Mouse (Mus musculus) urinary bladder, postnatal 36 days (tissue): ENCODE results near the gene Zg16.
A peak's percentile ranks its signal among the peaks of the same experiment; 100 is the strongest.

ENCODE experiments used
- DNase-seq, 2 experiments: peaks; one replicate each; pipeline ENCODE4 v3.0.0; 2022; ENCODE audit warnings: low spot score in 2 of 2, mixed read lengths in 1 of 2

Gene Zg16

DNA sequence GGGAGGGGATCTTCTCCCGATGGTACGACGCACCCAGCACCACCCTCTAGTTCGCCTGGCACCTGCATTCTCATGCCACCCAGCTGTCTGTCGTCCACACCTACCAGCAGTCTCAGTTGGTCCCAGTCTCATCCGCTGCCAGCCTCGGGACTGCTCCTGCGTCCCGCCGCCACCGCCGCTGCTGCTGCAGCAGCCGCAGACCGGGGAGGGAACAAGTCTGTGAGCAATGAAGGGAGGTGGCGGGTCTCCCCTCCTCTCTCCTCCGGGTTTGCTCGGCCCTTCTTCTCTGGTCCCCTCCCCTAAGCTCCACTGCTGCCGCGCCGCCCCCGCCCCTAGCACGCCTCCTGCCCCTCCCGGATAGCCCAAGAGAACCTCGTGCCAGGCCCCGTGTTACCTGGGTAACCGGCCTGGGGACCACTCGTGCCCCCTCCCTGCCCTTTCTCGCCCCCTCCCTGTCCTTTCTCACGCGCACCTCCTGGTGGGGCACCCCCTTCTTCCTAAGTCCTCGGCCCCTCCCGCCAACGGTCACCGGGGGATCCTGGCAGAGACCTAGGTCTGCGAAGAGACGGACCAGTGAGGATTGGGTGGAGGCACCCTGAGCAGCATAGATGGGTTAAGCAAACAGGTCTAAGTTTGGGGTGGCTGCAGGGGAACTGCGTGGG lies 66.1 kb downstream of the Zg16 start, which contains the start of the genes Gm42742 and Prrt2:
TSS of gene Gm42742 (minus strand) at position 197 of the 662 bp plus-strand sequence.
TSS of gene Prrt2 (minus strand) at position 311 of the 662 bp plus-strand sequence.
- peak in 1 of 2 experiments; percentile 38 for DNase-seq

DNA sequence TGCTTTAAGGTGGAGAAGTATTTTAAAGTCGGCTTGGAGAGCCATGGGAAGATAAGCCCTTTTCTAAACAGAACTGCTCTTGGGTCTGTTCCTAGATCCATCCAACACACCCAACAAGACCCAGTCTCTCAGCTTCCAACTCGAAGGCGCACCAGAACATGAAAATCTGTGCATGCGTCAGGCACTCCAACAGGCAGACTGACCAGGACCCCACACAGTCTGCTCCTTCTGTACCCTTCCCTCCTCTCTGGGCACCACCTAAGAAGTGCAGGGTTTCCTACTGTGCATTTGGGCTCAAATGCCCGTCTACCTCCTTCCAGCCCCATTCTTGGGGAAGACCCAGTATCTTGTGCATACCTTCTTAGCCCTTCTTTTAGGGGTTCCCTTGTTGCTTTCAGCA lies 66.6 kb downstream of the Zg16 start:
- DNase-seq = no peak

DNA sequence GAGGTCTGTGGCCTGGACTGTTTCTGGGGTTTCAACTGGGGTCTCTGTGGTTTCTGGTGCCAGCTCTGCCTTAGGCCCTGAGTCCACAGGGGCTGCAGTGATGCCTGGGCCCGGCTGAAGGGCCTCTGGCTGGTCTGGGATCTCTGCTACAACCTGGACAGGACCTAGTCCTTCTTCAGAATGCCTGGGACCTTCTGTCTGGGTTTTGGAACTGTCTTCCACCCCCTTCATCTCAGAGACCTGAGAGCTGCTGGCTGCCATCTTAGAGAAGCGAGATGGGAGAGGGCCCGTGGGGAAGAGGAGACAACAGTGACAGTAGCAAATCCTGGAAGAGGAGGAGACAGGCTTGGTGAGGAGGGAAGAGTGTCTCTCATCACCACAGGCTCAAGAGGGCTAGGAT lies 67.1 kb downstream of the Zg16 start:
- no peak for DNase-seq

DNA sequence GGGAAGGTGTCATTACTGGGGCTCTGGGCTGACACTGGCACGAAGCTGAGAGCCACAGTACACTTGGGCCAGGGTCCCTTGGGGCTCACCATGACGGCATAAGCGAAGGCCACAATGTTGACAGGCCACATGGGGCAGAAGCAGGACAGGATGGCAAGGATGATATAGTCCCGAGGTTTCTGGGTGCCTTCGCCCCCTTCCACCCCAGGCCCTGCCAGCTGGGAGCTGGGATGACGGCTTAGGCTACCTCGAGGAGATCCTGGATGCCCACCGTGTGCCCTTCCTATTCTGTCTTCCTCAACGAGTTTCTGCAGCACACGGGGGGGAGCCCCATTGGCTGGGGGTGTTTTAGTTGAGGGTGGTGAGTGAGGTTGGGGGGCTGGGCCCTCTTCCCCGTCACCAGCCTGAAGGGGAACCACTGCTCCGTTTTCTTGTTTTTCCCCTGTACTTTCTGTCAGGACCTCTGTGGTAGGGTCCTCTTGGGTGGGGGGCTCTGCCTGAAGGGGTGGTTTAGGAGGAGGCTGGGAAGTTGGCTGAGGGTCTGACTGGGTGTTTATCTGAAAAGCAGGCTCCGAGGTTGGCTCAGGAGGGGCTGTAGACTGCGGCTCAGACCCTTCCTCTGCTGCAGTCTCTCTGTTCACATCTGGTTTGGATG lies 67.7 kb downstream of the Zg16 start:
- DNase-seq = no peak

DNA sequence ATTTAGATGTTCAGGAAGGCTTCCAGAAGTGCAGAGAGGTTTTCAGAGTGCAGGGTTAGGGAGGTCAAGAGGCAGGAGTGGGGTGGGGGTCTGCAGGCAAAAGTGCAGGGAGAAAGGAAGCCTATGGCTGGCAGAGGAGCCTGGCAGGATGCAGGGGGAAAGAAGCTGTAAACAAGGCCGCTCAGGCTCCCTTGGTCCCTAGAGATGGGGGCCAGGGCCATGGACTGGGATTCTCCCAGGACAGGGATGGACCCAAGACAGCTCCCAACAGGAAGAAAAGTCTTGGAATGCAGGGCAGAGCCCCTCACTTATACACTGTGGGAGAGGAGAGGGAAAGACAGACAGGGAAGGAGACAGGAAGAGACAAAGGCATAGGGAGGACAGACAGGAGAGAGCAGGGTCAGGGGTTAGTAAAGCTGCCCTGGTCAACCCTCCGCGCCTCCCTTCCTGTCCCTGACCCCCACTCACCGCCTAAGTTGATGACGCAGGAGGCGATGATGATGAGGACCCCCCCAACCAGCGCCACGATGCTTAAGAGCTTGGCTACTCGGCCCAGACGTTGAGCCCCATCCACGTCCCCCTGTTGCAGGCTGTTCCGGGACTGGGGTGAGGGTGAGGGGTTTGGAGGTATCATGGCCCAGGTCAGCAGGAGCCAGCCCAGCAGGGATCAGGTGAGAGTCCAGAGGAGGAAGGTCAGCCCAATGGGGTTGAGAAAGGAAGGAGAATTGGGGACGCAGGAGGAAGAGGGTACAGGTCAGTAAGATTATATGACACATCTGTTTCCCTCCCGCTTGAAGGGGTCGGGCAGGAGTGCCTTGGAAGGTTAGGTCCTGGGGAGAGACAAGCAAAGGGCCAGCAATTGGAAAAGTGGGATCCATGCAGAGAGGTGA lies 68.5 kb downstream of the Zg16 start:
- DNase-seq = no peak

DNA sequence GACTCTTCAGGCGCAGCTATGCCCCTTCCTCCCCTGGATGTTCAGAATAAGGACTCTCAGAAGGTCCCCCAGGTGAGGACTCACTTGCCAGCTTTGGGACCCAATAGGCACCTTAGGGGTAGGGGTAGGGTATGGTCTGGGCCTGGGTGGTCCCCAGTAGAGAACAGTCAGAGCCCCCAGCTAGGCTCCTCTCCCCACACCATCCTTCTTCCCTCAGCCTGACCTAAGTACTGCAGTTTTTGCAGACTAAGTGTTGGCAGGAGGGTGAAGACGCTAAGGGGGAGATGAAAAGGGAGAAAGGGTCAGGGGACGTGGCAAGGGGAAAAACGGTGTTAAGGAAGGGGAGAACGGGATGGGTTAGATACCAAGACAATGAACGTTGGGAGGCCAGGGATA lies 69.2 kb downstream of the Zg16 start:
- no peak for DNase-seq

DNA sequence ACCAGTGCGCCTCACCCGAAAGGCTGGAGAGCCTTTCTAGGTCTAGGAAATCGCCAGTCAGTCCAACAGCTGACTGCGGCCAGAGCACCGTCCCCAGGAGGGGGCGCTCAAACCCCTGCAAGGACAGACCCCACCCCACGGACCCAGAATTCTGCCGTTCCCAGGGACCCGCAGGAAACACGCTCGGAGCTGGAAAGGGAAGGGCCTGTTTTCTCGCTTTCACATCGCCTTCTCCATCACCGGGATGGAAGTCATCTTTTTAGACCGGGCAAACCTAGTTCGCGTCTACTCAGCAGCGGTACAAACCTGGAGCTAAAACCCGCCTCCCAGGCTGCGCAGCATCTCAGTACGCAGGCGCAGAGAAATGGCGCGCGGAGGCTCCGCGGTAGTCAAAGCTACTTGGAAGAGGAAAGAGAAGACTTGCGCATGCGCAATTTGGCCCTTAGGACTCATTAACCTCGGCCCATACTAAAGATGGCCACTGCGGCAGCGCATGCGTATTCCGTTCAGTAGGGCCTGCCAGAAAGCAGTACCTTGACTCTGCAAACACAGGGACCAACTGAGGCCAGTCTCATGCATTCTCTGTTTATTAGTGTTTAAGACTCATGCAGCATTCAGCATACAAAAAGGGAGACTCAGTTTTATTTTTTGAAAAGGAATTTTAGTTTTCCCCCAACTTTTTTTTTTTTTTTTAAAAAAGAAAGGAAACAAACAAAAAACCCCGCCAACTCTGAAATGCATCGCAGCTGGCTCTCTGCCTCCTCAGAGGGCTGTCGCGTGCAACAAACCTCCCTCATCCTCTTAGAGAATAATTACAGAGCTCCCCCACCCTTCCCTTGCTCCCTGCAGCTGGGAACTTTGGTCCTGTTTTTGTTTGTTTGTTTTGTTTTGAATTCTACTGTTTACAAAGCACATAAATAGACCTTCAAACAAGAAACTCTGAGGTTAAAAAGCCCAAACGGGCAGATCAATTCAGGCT lies 69.9 kb downstream of the Zg16 start, which contains the start of gene Pagr1a:
TSS of gene Pagr1a (minus strand) at position 382 of the 979 bp plus-strand sequence.
- DNase-seq = peak; percentile 91 to 96

DNA sequence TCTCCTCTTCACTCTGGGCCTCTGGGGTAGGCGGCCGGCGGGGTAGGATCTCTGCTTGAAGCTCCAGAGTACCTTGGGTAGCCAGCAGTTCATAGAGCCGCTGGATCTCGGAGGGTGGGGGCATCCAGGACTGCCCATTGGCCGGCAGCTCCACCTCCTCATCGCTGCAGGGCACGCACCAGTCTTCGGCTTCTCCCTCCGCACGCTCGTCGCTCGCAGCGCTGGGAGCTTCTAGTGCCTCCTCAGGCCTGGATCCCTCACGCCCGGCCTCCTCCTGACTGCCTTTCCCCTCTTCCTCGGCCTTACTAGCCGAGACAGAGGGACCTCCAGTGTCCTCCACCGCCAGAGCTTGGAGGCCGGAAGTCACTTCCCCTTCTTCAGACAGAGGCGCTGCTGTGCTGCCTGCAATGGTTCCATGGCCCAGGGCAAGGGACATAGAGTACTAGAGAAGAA lies 70.6 kb downstream of the Zg16 start:
- peak in 1 of 2 experiments; percentile 61 for DNase-seq

DNA sequence TGATC lies 70.8 kb downstream of the Zg16 start, which contains the start of gene Pagr1b:
TSS of gene Pagr1b (minus strand) at position 4 of the 5 bp plus-strand sequence.
- DNase-seq = no peak

DNA sequence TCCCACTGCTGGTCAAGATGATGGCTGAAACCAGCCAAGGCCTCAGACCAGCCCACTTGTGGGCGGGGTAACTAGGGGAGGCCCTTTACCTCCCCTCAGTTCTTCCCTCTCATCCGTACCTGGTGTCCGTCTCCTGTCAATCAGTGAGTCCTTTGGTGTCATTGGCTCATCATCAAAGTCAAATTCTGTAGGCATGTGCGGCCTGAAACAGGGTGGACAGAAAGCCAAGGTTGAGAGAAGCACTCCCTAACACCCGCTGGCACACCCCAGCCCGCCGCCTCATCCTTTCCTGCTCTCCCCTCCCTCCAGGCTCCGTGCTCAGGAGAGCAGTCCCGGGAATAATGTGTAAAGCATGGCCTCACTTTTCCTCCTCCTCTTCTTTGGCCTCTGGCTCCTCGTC lies 71.0 kb downstream of the Zg16 start:
- DNase-seq = no peak

DNA sequence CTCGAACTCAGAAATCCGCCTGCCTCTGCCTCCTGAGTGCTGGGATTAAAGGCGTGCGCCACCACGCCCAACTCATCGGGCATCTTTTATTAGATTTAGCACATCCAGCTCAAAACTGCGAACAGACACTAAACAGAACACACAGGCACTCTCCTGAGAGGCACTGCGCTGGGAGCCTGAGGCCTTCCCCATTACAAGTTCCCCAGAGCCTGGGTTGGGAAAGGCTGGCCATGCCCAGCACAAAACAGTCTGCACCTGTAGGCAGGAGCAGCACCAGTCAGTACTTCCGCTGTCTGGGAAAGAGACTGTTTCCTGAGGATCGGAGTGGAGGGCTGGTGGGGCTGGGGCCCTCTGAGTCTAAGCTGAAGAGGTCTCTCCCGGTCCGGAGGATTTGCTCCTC lies 72.1 kb downstream of the Zg16 start:
- DNase-seq = no peak

DNA sequence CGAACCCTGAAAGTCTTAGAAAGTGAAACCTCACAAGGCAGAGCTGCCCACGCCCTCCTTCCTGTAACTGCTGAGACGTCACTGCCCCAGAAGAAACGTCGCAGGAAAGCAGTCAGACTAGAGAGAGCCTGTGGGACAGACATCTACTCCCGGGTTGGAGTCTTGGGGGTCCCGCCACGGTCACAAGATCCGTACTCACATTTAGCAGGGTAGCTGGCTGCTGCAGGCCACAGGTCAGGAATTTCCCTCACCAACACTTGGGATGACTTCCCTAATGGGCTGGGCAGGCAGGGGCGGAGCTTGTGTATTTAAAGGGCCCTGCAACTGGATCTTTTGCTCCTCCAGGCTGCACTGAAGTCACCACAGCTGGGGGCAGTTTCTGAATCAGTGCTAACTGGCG lies 72.8 kb downstream of the Zg16 start, which contains the start of gene Mvp:
TSS of gene Mvp (minus strand) at position 302 of the 400 bp plus-strand sequence.
- DNase-seq = peak; percentile 70 to 72

DNA sequence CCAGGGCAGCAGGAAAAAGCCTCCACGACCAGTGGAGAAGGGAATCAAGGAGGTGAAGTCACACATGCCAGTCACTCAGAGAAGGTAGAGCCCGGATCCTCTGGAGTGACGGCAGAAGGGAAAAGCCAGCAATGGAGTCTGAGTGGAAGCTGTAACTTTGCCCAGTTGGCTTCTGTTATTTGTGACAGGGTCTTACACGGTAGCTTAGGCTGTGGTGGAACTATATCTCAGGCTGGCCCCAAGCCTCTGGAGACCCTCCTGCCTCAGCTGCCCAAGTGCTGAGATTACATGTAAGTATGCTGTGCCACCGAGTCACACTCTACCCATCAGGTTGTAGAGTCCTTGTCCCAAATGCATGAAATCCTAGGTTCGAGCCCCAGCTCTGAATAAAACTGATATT lies 73.7 kb downstream of the Zg16 start:
- DNase-seq = no peak

DNA sequence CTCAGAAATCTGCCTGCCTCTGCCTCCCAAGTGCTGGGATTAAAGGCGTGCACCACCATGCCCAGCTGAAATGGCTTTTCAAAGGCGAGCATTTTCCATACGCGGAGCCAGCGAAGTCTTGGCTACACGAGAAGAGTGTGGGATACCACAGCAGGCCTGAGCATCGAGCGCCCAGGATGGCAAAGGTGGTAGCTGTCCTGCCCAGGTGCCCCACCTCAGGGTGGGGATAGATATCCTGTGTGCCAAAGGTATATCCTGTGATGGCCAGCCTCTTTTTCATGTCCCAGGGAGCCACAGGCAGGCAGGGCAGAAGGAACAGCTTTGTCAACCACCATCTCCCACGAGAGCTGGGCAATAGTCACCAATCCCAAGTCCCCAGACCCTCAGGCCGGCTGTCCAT lies 74.3 kb downstream of the Zg16 start:
- DNase-seq = no peak

DNA sequence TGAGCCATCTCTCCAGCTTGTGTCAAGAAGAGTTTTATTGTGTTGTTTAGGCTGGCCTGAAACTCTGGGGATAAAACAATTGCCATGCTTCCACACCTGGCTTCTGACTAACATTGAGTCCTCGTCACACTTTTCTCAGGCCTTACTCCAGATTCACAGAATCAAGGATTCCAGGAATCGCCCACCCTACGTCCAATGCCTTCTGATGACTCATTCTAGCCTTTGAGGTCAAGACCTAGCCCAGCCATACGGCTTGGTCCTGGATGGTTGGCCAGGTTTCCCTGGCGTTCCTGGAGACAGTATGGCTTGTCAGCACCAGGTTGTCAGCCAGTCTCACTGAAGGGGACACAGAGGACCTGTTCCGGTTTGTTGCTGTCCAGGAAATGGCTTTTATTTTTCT lies 74.8 kb downstream of the Zg16 start:
- no peak for DNase-seq

DNA sequence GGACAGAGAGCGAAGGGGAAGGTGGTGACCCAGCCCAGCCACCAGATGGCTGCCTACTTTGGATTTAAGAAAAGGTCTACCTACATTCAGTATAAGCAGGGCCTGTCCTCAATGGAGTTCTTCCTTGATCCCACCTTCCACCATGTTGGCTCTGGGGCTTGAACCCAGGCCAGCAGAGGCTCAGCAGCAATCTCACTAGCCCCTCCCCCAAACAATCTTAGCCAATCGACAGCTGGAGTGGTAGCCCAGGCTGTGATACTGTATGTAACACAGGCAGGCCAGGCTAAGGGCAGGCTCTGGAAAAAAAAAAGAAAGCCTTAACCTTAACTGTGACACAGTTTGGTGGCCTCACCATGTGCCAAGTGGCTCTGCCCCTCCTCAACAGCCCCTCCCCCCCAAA lies 75.4 kb downstream of the Zg16 start:
- DNase-seq = no peak

DNA sequence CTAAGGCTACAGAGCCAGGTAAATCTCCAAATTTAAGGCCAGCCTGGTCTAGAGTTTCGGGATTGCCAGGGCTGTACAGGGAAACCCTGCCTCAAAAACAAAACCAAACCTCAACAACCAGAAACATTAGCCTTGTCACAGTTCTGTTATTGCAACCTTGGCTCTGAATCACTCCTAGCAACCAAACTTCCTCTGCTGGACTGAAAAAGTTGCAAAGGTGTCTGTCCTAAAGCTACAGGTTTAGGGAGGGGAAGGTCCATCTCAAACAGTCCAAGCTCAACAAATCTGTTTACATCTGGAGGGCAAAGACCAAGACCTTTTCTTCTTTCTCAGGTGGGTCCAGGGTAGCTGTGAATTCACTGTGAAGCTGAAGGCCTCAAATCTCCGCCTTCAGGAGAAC lies 76.1 kb downstream of the Zg16 start:
- DNase-seq = no peak

DNA sequence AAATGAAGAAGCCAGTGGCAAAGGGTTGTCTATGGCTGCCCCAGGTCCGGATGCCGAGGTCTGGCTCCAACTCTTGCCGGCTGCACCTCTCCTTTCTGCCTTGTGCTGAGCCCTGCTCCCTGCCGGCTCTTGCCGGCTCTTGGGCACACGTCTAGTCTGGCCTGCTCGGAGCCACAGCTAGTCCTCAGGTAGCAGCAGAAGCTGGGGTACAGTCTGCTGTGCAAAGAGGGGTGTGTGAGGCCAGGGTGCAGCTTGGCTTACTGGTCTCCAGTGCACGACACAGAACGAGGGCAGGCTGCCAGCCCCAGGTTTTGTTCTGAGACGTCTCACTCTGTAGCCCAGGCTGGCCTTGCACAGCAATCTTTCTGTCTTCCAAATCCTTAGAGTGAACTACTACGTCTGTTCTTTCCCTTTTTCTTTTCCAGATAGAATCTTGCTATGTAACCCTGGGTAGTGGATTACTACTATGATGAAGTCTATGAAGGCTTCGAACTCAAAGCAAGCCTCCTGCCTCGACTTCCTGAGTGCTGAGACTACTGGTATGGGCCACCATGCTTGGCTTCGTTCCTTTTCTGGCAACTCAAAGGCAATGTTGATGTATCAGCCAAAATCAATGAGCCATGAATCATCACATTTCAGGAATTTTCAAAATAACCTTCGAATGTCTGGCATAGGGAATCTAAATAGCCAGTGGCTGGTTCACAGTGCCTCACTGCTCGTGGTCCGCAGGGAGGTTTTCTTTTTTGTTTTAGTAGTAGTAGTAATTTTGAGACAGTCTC lies 77.6 kb downstream of the Zg16 start:
- DNase-seq = no peak

DNA sequence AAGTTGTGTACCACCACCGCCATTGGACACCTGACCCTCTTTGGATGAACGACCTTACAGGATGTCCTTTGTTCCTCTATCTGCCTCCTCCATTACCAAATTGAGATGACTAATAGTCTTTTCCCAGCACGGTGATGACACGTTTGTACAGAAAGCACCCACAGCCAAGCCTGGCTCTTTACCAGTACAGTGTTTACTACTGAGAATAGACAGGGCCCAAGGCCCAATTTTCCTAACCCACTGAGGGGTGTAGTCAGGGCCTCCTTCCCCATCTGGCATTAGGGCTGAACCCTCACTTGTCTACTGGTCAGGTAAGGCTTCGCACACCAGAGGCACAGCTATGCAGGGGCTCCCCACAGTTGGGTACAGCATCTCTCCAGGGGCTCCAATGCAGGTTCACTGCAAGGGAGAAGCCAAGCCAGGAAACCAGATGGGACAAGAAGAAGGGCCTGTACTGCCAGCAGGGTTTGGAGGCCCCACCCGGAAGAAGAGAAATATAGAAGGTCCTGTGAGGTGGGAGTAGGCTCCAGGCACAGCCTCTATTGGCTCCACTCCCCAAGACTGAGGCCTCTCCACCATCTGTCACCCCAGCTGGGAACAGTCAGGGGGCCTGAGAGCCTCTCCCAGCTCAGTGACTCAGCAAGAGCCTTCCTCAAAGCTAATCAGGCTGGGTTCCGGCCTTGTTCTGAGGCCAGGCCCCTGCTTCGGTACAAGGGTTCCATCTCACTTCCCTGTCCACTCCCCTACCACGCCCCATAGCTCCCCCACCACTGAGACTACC lies 78.7 kb downstream of the Zg16 start:
- peak; percentile 55 to 71 for DNase-seq
